Mouse (Mus musculus): ENCODE measurements around the gene Gm20816. TPM values are rescaled to one million over a fixed set of nuclear protein-coding genes. Genes with fewer than 3 reads are reported as not detected.
"Not testable (repeated sequence)": the region's sequence is repeated elsewhere in the genome, so short reads cannot be mapped to it uniquely, and the experiment has no call there.

The Gm20816 gene
- total RNA-seq (2014; rRNA removed) (not detected in 2 replicates), polyA plus RNA-seq (2012; rRNA removed) (not detected in 2 replicates)

- not testable (repeated sequence) for H3K27me3 ChIP-seq (ENCODE audit: control insufficient read depth, insufficient read depth, low read length); H3K27ac ChIP-seq (replicated peaks; ENCODE audit: insufficient read depth, low read depth, low read length); H3K4me3 ChIP-seq (ENCODE audit: insufficient read depth, low read depth, low read length); H3K4me1 ChIP-seq (ENCODE audit: control insufficient read depth, insufficient read depth, low read length); H3K36me3 ChIP-seq (ENCODE audit: control insufficient read depth, insufficient read depth, low read length); DNase-seq (ENCODE audit: extremely low read depth, low read depth, low spot score); H3K9ac ChIP-seq (ENCODE audit: low read depth, low read length); H3K79me2 ChIP-seq (ENCODE audit: control insufficient read depth, insufficient read depth, low read length)
- no CpG with 5 or more reads among the region's 3 CpGs for WGBS
Observed at GRCm38 (mm10) chrY:68537655-68538054, at the start of gene Gm20816. TSS of gene Gm20816 (plus strand) at chrY:68537955.

Other genes starting within 250 kb of the Gm20816 start
- not detected in 2 replicates for gene Gm20937, start 243.1 kb upstream of the Gm20816 start, total RNA-seq (2014; rRNA removed)
- not detected in 2 replicates for gene Gm20937, start 243.1 kb upstream of the Gm20816 start, polyA plus RNA-seq (2012; rRNA removed)